Mouse (Mus musculus): ENCODE measurements around the gene Ankrd60. TPM values are rescaled to one million over a fixed set of nuclear protein-coding genes. Genes with fewer than 3 reads are reported as not detected.
A peak's percentile ranks its signal among the peaks of the same experiment; 100 is the strongest.

The Ankrd60 gene
- polyA plus RNA-seq, 1 experiment from 2014 or later = not detected

DNA sequence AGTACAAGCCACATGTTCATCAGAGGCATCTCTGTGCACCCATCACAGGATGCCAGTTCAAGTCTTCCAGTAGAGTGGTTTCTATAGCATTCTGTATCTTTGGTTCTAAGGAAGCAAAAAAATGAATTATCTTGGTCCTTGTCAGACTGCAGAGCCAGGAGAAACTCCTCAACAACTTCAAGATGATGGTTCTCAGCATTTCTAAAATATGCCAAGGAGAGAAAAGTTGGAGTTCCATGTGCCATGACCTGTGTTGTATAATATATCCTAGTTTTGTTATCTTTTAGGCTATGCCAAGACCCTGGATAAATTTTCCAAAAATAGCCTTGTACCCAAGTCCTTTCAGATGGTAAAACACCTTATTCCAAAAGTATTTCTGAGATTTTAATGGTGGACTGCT, 2.9 kb upstream of the Ankrd60 start:
- Histone ChIP-seq H3K27me3 (peaks cover 35% of the 10 kb centered on the region), H3K9me3 (no peaks in the 10 kb centered on the region), H3K27ac (replicated peaks) (no peak overlapping the region), H3K9ac (no peak overlapping the region), H3K36me3 (no peaks in the 10 kb centered on the region), H3K4me3 (no peak overlapping the region), H3K4me2 (no peak overlapping the region), H3K4me1 (replicated peaks) (peaks cover 18% of the 10 kb centered on the region)
- ATAC-seq (ENCODE audit: low FRiP score, low read depth) = no peak

DNA sequence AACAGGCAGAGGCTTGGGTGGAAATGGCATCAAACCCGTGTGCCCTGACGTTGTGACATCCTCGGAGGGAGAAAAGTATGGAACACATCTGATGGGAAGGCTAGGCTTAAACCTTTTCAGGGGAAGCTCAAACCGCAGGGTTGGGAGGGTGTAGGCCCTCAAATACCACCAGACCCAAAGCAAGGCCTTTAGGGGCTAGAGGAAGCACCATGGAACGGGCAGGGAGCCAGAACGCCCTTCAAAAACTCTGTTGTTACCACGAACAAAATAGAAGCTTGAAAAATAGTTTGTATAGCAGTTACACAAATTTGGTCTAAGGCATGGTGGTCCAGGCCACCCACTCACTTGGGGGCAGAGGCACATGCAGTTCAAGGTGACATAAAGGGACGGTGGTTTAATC, 430 bp upstream of the Ankrd60 start:
- WGBS = 21% methylated on average over 8 of the region's 8 CpGs
- Histone ChIP-seq H3K27me3 (peaks cover 25% of the 10 kb centered on the region), H3K9ac (no peak overlapping the region), H3K27ac (replicated peaks) (no peak overlapping the region), H3K4me3 (peak overlapping the region; percentile 45), H3K36me3 (no peaks in the 10 kb centered on the region), H3K9me3 (no peaks in the 10 kb centered on the region), H3K4me2 (peak overlapping the region; percentile 84), H3K4me1 (replicated peaks) (peaks cover 11% of the 10 kb centered on the region; the same call in 1 of the 2 replicates)
- peak; percentile 45; the same call in 1 of the 2 replicates for ATAC-seq (ENCODE audit: low FRiP score, low read depth)

DNA sequence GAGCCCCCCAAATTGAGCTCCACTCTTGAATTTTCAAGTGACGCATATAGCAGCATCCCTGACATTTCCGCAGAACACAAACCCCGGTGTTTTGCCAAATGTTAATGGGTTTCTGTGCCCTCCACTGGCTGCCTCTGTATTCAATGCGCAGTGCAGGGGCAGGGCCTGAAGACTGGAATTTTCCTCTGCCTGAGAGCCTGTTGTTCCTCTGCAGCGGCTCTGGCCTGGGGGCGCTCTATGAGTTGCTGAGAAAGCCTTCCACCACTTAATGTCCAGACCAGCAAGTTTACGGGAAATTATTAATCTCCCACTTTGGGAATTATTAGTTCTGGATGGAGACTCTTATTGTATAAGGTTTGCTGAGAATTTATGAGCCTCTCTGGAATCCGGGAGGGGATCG, 14.0 kb downstream of the Ankrd60 start:
- H3K4me1 ChIP-seq (replicated peaks) = 0 out of 2 replicates have a peak, but pooled peaks cover 4% of the 10 kb centered on the region
- H3K4me3 ChIP-seq = no peak overlapping the region
- H3K27ac ChIP-seq (replicated peaks) = no peak overlapping the region
- no peaks in the 10 kb centered on the region for H3K9me3 ChIP-seq
- H3K9ac ChIP-seq = no peak overlapping the region
- WGBS = 55% methylated on average over 9 of the region's 9 CpGs
- no peaks in the 10 kb centered on the region for H3K36me3 ChIP-seq
- no peak overlapping the region for H3K4me2 ChIP-seq
- H3K27me3 ChIP-seq = 0 out of 2 replicates have a peak, but pooled peaks cover 4% of the 10 kb centered on the region
- peak; percentile 41; the same call in 1 of the 2 replicates for ATAC-seq (ENCODE audit: low FRiP score, low read depth)

DNA sequence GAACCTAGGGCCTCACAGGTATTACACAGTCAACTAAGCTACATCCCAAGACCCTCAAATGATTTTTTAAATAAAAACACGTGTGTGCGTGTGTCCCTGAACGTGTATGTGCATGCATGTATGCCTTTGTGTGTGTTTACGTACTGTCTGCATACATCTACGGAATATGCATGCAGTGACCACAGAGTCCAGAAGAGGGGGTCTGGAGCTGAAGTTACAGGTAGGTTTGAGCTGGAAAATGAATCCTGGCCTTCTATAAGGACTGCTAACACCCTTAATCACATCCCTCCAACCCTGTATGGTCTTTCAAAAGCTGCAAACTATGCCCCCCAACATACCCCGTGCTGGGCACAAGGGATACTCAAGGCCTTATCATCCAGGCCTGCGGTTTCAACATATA, 14.8 kb downstream of the Ankrd60 start:
- Histone ChIP-seq H3K4me3 (no peak overlapping the region), H3K36me3 (no peaks in the 10 kb centered on the region), H3K4me2 (no peak overlapping the region), H3K27ac (replicated peaks) (no peak overlapping the region), H3K9ac (no peak overlapping the region), H3K4me1 (replicated peaks) (0 out of 2 replicates have a peak, but pooled peaks cover 4% of the 10 kb centered on the region), H3K9me3 (no peaks in the 10 kb centered on the region), H3K27me3 (0 out of 2 replicates have a peak, but pooled peaks cover 4% of the 10 kb centered on the region)
- 80% methylated on average over 7 of the region's 7 CpGs for WGBS
- ATAC-seq (ENCODE audit: low FRiP score, low read depth) = 0 out of 2 replicates have a peak, but pooled peaks have one; percentile 24

DNA sequence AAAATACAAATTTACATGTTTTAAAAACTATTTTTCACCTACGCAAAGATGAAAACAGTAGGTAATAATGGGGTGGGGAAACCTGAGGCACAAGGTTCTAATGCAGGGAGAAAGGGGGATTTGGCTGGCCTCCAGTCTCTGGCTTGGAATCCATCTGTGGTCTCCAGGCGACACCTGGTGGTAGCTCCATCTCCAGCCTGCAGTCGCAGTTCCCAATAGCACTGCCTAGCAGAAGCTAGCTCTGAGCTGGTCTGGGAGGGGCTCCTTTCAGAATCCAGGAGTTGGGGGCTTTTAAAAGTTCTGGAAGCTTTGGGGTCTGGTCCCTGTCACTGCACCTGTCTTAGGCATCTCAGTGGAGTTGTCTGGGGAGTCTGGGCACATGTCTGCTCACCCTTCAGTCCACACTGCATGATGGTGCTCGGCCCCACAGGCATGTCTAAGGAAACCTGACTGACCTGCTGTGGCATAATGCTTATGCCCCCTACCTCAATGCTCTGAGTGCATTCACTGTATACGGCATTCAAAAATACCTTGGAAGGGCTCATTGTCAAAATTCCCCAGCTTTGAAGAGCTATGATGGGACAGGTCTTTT, 16.2 kb downstream of the Ankrd60 start:
- Histone ChIP-seq H3K4me1 (replicated peaks) (0 out of 2 replicates have a peak, but pooled peaks cover 4% of the 10 kb centered on the region), H3K9ac (no peak overlapping the region), H3K9me3 (no peaks in the 10 kb centered on the region), H3K27ac (replicated peaks) (no peak overlapping the region), H3K36me3 (no peaks in the 10 kb centered on the region), H3K4me2 (no peak overlapping the region), H3K27me3 (0 out of 2 replicates have a peak, but pooled peaks cover 4% of the 10 kb centered on the region), H3K4me3 (no peak overlapping the region)
- 50% methylated on average over 5 of the region's 5 CpGs for WGBS
- peak; percentile 60 for ATAC-seq (ENCODE audit: low FRiP score, low read depth)

DNA sequence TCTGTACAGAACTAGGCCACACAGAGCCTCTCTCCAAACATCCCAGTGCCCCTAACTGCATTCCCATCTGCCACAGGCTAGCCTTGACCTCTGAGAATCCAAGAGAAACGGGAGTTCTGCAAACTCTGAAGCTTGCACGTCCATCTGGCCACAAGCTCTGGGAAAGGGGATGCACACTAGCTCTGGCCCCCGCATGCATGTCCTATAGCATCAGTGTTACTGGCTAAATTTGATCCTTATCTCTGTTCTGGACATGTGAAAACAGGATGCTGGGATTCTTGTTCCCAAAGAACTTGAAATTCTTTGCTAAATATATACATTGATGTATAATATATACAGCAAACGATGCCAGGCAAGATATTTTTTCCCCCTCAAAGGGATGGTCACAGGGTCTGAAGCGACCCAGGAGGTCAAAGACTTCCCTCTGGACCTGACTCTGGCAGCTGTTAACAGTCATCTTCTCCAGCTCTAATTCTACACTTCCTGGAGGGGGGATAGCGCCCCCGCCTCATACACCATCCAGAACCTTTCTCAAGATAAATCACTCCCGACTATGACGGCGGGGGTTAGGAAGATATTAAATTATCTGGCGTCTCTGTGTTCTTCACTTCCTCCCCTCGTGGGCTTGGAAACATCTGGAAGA, 19.3 kb downstream of the Ankrd60 start:
- no peak overlapping the region for H3K27ac ChIP-seq (replicated peaks)
- H3K9me3 ChIP-seq = no peaks in the 10 kb centered on the region
- peaks cover 4% of the 10 kb centered on the region; the same call in 1 of the 2 replicates for H3K27me3 ChIP-seq
- H3K4me1 ChIP-seq (replicated peaks) = no peaks in the 10 kb centered on the region
- ATAC-seq (ENCODE audit: low FRiP score, low read depth) = no peak
- H3K9ac ChIP-seq = no peak overlapping the region
- no peak overlapping the region for H3K4me3 ChIP-seq
- no peak overlapping the region for H3K4me2 ChIP-seq
- no peaks in the 10 kb centered on the region for H3K36me3 ChIP-seq
- 82% methylated on average over 12 of the region's 12 CpGs for WGBS

DNA sequence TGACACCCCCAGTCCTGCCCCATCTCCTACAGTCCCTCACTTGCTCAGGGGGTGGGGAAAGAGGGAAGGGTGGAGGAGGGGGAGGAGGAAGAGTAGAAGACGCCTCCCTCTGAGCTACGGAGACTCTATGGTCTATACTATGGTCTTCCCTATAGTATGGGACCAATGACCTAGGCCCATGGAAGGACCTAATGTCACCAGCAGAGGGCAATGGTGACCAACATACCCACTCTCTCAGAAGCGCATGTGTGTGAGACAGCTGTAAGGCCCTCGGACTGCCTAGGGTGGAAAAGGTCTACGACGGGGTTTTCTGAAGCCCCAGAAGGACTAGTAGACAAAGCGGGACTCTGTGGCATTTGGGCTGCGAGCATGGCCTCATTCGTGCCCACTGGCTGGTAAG, 24.3 kb downstream of the Ankrd60 start:
- H3K4me3 ChIP-seq = no peak overlapping the region
- 48% methylated on average over 9 of the region's 9 CpGs for WGBS
- no peak overlapping the region for H3K9ac ChIP-seq
- no peaks in the 10 kb centered on the region; the same call in 1 of the 2 replicates for H3K27me3 ChIP-seq
- no peak for ATAC-seq (ENCODE audit: low FRiP score, low read depth)
- no peaks in the 10 kb centered on the region for H3K36me3 ChIP-seq
- no peaks in the 10 kb centered on the region for H3K9me3 ChIP-seq
- no peak overlapping the region for H3K27ac ChIP-seq (replicated peaks)
- H3K4me1 ChIP-seq (replicated peaks) = 0 out of 2 replicates have a peak, but pooled peaks cover 5% of the 10 kb centered on the region
- no peak overlapping the region for H3K4me2 ChIP-seq

DNA sequence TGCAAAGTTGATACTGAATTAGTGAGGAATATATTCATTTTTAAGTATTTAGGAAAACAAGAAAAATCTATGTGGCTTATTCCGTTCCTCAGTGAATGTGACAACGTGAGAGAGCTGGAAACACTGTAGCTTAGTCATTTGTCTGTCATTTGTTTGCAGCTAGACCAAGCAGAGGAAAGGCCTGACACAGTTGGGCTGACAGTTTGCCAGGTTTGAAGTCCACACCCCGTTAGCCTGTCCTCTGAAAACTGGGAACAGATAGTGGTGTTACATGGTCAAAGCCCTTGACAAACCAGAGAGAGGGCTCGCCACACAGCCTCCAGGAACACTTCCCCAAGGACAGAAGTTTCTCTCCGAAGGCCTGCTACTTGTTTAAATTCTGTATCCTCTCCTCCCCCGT, 27.5 kb downstream of the Ankrd60 start:
- ATAC-seq (ENCODE audit: low FRiP score, low read depth) = no peak
- Histone ChIP-seq H3K36me3 (no peaks in the 10 kb centered on the region), H3K27ac (replicated peaks) (no peak overlapping the region), H3K4me2 (no peak overlapping the region), H3K9ac (no peak overlapping the region), H3K9me3 (no peaks in the 10 kb centered on the region), H3K27me3 (no peaks in the 10 kb centered on the region; the same call in 1 of the 2 replicates), H3K4me3 (no peak overlapping the region), H3K4me1 (replicated peaks) (0 out of 2 replicates have a peak, but pooled peaks cover 5% of the 10 kb centered on the region)
- WGBS = 79% methylated on average over 6 of the region's 6 CpGs

DNA sequence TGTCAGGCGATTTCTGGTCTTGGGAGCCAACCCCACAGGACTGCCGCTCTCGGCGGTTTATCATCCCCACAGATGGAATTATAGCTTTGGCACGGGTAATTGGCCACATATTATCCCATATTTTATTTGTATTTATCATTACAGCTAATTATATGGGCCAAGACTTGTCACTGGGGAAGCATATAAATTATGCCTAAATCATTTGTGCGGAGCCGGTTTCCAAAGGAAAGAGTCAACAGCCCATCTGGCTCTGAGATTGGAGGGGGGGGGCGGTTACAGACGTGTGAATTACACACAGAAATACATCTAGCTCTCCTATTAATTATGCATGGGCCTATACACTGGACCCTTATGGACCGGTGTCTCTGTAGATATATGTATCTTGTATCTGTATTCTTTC, 28.9 kb downstream of the Ankrd60 start:
- H3K27me3 ChIP-seq = no peaks in the 10 kb centered on the region
- ATAC-seq (ENCODE audit: low FRiP score, low read depth) = no peak

DNA sequence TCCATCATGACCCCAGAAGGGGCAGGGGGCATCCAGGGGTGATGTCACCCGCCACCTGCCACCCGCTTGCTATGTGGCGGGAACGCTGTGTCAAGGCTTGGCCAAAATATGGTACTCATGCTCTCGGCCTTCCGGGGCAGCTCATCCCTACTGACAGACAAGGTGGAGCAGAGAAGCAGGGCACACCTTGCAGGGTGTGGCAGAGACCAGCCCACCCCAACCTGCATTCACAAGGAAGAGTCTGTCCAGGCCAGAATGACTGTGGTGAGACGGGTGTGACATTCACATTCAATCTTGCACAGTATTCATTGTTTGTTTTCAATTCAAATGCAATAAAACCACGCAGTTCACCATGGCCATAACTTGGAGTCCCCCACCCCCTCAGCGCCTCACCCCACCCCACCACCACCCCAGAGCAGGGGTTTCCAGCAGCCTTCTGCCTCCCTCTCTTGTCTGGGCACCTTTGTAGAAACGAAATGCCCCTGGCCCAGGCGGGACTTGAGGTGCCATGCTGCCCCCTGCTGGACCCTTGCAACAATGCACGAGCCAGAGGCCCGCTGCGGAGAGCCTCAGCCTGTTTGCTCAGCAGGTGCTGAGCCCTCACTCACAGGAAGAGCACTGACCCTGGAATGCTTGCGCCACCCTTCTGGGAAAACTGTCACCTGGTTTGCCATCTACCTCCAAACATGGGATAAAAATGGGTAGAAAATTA, 32.0 kb downstream of the Ankrd60 start:
- Histone ChIP-seq H3K27ac (replicated peaks) (no peak overlapping the region), H3K36me3 (no peaks in the 10 kb centered on the region), H3K9ac (no peak overlapping the region), H3K4me3 (no peak overlapping the region), H3K4me1 (replicated peaks) (0 out of 2 replicates have a peak, but pooled peaks cover 1% of the 10 kb centered on the region), H3K9me3 (no peaks in the 10 kb centered on the region), H3K4me2 (no peak overlapping the region), H3K27me3 (no peaks in the 10 kb centered on the region)
- 0 out of 2 replicates have a peak, but pooled peaks have one; percentile 54 for ATAC-seq (ENCODE audit: low FRiP score, low read depth)
- WGBS = 46% methylated on average over 15 of the region's 15 CpGs

More for the DNA sequence above, 28.9 kb downstream of the Ankrd60 start:
- no peak overlapping the region for H3K27ac ChIP-seq (replicated peaks)
- WGBS = 63% methylated on average over 10 of the region's 10 CpGs
- H3K36me3 ChIP-seq = no peaks in the 10 kb centered on the region
- no peak overlapping the region for H3K9ac ChIP-seq
- no peak overlapping the region for H3K4me2 ChIP-seq
- no peaks in the 10 kb centered on the region for H3K9me3 ChIP-seq
- H3K4me3 ChIP-seq = no peak overlapping the region
- H3K4me1 ChIP-seq (replicated peaks) = 0 out of 2 replicates have a peak, but pooled peaks cover 5% of the 10 kb centered on the region

DNA sequence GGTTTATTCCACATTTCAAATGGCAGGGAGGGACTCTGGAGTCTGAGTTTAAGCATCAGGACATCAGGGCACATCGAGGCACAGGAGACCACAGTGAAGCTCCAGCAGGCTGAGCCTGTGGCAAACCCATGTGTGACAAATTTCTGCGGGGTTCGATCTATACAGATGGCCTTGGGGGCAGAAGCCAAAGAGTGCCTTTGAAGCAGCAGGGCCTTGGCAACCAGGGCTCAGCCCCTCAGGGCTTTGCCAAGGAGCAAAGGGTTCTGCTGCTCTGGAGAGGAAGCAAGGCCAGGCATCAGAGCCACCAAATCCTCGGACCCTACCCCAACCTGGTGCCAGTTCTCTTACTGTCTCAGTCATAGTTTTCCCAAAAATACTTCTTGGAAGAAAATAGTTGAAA, 35.4 kb downstream of the Ankrd60 start:
- ATAC-seq (ENCODE audit: low FRiP score, low read depth) = no peak
- no peaks in the 10 kb centered on the region; the same call in 1 of the 2 replicates for H3K4me1 ChIP-seq (replicated peaks)
- WGBS = 84% methylated on average over 4 of the region's 4 CpGs
- H3K27me3 ChIP-seq = no peaks in the 10 kb centered on the region
- no peaks in the 10 kb centered on the region for H3K36me3 ChIP-seq
- no peaks in the 10 kb centered on the region for H3K9me3 ChIP-seq
- H3K9ac ChIP-seq = no peak overlapping the region
- H3K4me2 ChIP-seq = no peak overlapping the region
- H3K27ac ChIP-seq (replicated peaks) = no peak overlapping the region
- no peak overlapping the region for H3K4me3 ChIP-seq

DNA sequence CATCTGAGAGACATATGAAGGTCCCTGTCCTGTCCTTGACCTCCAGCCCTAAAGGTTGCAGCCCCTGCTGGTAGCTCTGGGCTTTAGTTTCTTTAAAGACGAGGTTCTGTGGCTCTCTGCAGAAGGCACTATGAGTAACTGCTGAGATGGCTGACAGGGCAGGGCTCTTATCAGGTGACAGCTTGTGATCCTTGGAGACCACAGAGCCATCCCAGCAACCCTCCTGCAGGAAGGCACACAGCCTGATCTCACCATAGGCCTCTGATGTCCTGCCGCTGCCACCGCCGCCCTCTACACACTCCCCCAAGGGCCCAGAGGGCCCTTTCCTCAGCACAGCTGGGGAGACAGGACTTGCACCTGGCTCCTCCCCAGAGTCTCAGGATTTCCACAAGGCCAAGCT, 36.4 kb downstream of the Ankrd60 start:
- whole genome bisulfite sequencing = 74% methylated on average over 4 of the region's 4 CpGs
- ATAC-seq (ENCODE audit: low FRiP score, low read depth) = no peak
- H3K9me3 ChIP-seq = no peaks in the 10 kb centered on the region
- no peaks in the 10 kb centered on the region; the same call in 1 of the 2 replicates for H3K4me1 ChIP-seq (replicated peaks)
- H3K27ac ChIP-seq (replicated peaks) = no peak overlapping the region
- H3K9ac ChIP-seq = no peak overlapping the region
- no peaks in the 10 kb centered on the region for H3K36me3 ChIP-seq
- H3K4me3 ChIP-seq = no peak overlapping the region
- H3K4me2 ChIP-seq = no peak overlapping the region
- H3K27me3 ChIP-seq = no peaks in the 10 kb centered on the region

Measured in hindbrain, embryonic 15.5 days (tissue).